Mouse (Mus musculus): ENCODE measurements around the gene Igbp1. TPM values are rescaled to one million over a fixed set of nuclear protein-coding genes. Genes with fewer than 3 reads are reported as not detected.

The Igbp1 gene
- total and polyA plus RNA-seq, 2 experiments from 2014 or later = 26.0 to 39.6 TPM

GRCm38 (mm10) chrX:100480317-100480716 is 13.8 kb upstream of the Igbp1 start:
- Histone ChIP-seq H3K36me3 (ENCODE audit: insufficient read depth, low read length) (no peaks in the 10 kb centered on the region), H3K9ac (replicated peaks; ENCODE audit: low read length, poor library complexity, severe bottlenecking) (no peak overlapping the region), H3K4me2 (ENCODE audit: low read depth, low read length, poor library complexity, severe bottlenecking) (no peak overlapping the region), H3K27ac (ENCODE audit: low read depth, low read length) (no peak overlapping the region), H3K4me1 (ENCODE audit: insufficient read depth, low read length) (no peaks in the 10 kb centered on the region), H3K9me3 (ENCODE audit: low read length) (no peaks in the 10 kb centered on the region), H3K27me3 (ENCODE audit: insufficient read depth, low read length) (no peaks in the 10 kb centered on the region; the same call in 1 of the 2 replicates), H3K4me3 (ENCODE audit: low read depth, low read length) (no peak overlapping the region)
- peak; percentile 69 for DNase-seq (ENCODE audit: low spot score)
- peak; percentile 80 for TF ChIP-seq CTCF (IDR thresholded peaks at IDR 0.05)
- ATAC-seq (ENCODE audit: low FRiP score) = 0 out of 2 replicates have a peak, but pooled peaks have one; percentile 75
- WGBS = 27% methylated on average over 3 of the region's 3 CpGs

GRCm38 (mm10) chrX:100493500-100494067 is 507 bp upstream of the Igbp1 start:
- ATAC-seq (ENCODE audit: low FRiP score) = peak; percentile 39
- no peak for DNase-seq (ENCODE audit: low spot score)
- Histone ChIP-seq H3K4me2 (ENCODE audit: low read depth, low read length, poor library complexity, severe bottlenecking) (peak overlapping the region; percentile 54), H3K27me3 (ENCODE audit: insufficient read depth, low read length) (no peaks in the 10 kb centered on the region; the same call in 1 of the 2 replicates), H3K27ac (ENCODE audit: low read depth, low read length) (no peak overlapping the region), H3K36me3 (ENCODE audit: insufficient read depth, low read length) (no peaks in the 10 kb centered on the region), H3K9me3 (ENCODE audit: low read length) (no peaks in the 10 kb centered on the region), H3K4me3 (ENCODE audit: low read depth, low read length) (peak overlapping the region; percentile 53), H3K9ac (replicated peaks; ENCODE audit: low read length, poor library complexity, severe bottlenecking) (no peak overlapping the region), H3K4me1 (ENCODE audit: insufficient read depth, low read length) (no peaks in the 10 kb centered on the region)
- TF ChIP-seq CTCF (IDR thresholded peaks at IDR 0.05) = no peak
- 22% methylated on average over 22 of the region's 22 CpGs for WGBS

GRCm38 (mm10) chrX:100504175-100504851 is 10.2 kb downstream of the Igbp1 start:
- no peaks in the 10 kb centered on the region for H3K4me1 ChIP-seq (ENCODE audit: insufficient read depth, low read length)

GRCm38 (mm10) chrX:100508164-100508563 is 14.1 kb downstream of the Igbp1 start:
- H3K27ac ChIP-seq (ENCODE audit: low read depth, low read length) = no peak overlapping the region
- DNase-seq (ENCODE audit: low spot score) (no peak), ATAC-seq (ENCODE audit: low FRiP score) (no peak)
- no peaks in the 10 kb centered on the region for H3K36me3 ChIP-seq (ENCODE audit: insufficient read depth, low read length)
- no peak overlapping the region for H3K9ac ChIP-seq (replicated peaks; ENCODE audit: low read length, poor library complexity, severe bottlenecking)
- H3K4me1 ChIP-seq (ENCODE audit: insufficient read depth, low read length) = no peaks in the 10 kb centered on the region
- no peaks in the 10 kb centered on the region for H3K9me3 ChIP-seq (ENCODE audit: low read length)
- 84% methylated on average over 4 of the region's 4 CpGs for WGBS
- no peak overlapping the region for H3K4me2 ChIP-seq (ENCODE audit: low read depth, low read length, poor library complexity, severe bottlenecking)
- H3K4me3 ChIP-seq (ENCODE audit: low read depth, low read length) = no peak overlapping the region
- no peak for TF ChIP-seq CTCF (IDR thresholded peaks at IDR 0.05)
- no peaks in the 10 kb centered on the region; the same call in 1 of the 2 replicates for H3K27me3 ChIP-seq (ENCODE audit: insufficient read depth, low read length)

More at GRCm38 (mm10) chrX:100504175-100504851, 10.2 kb downstream of the Igbp1 start:
- Histone ChIP-seq H3K9ac (replicated peaks; ENCODE audit: low read length, poor library complexity, severe bottlenecking) (no peak overlapping the region), H3K4me2 (ENCODE audit: low read depth, low read length, poor library complexity, severe bottlenecking) (no peak overlapping the region), H3K27me3 (ENCODE audit: insufficient read depth, low read length) (no peaks in the 10 kb centered on the region), H3K9me3 (ENCODE audit: low read length) (no peaks in the 10 kb centered on the region), H3K4me3 (ENCODE audit: low read depth, low read length) (no peak overlapping the region), H3K36me3 (ENCODE audit: insufficient read depth, low read length) (no peaks in the 10 kb centered on the region; the same call in 1 of the 2 replicates), H3K27ac (ENCODE audit: low read depth, low read length) (no peak overlapping the region)
- ATAC-seq (ENCODE audit: low FRiP score) (no peak), DNase-seq (ENCODE audit: low spot score) (no peak)
- no peak for TF ChIP-seq CTCF (IDR thresholded peaks at IDR 0.05)
- 87% methylated on average over 5 of the region's 5 CpGs for WGBS

GRCm38 (mm10) chrX:100509921-100510320 is 15.8 kb downstream of the Igbp1 start:
- Histone ChIP-seq H3K9ac (replicated peaks; ENCODE audit: low read length, poor library complexity, severe bottlenecking) (no peak overlapping the region), H3K4me2 (ENCODE audit: low read depth, low read length, poor library complexity, severe bottlenecking) (no peak overlapping the region), H3K27ac (ENCODE audit: low read depth, low read length) (no peak overlapping the region), H3K4me3 (ENCODE audit: low read depth, low read length) (no peak overlapping the region), H3K36me3 (ENCODE audit: insufficient read depth, low read length) (no peaks in the 10 kb centered on the region), H3K9me3 (ENCODE audit: low read length) (no peaks in the 10 kb centered on the region), H3K4me1 (ENCODE audit: insufficient read depth, low read length) (no peaks in the 10 kb centered on the region), H3K27me3 (ENCODE audit: insufficient read depth, low read length) (no peaks in the 10 kb centered on the region; the same call in 1 of the 2 replicates)
- DNase-seq (ENCODE audit: low spot score) (no peak), ATAC-seq (ENCODE audit: low FRiP score) (no peak)
- no peak for TF ChIP-seq CTCF (IDR thresholded peaks at IDR 0.05)
- 83% methylated on average over 3 of the region's 3 CpGs for WGBS

- Histone ChIP-seq H3K27ac (ENCODE audit: low read depth, low read length) (no peak overlapping the region), H3K36me3 (ENCODE audit: insufficient read depth, low read length) (no peaks in the 10 kb centered on the region), H3K9ac (replicated peaks; ENCODE audit: low read length, poor library complexity, severe bottlenecking) (no peak overlapping the region), H3K4me1 (ENCODE audit: insufficient read depth, low read length) (no peaks in the 10 kb centered on the region), H3K4me3 (ENCODE audit: low read depth, low read length) (no peak overlapping the region), H3K27me3 (ENCODE audit: insufficient read depth, low read length) (peaks cover 3% of the 10 kb centered on the region; the same call in 1 of the 2 replicates), H3K4me2 (ENCODE audit: low read depth, low read length, poor library complexity, severe bottlenecking) (no peak overlapping the region), H3K9me3 (ENCODE audit: low read length) (no peaks in the 10 kb centered on the region)
- ATAC-seq (ENCODE audit: low FRiP score) (no peak), DNase-seq (ENCODE audit: low spot score) (no peak)
- WGBS = 92% methylated on average over 3 of the region's 3 CpGs
- TF ChIP-seq CTCF (IDR thresholded peaks at IDR 0.05) = no peak
Measured at GRCm38 (mm10) chrX:100516683-100517082, 22.6 kb downstream of the Igbp1 start.

Measured in midbrain, postnatal 0 days (tissue).